Mouse (Mus musculus) ovary, postnatal 36 days (tissue): ENCODE measurements at regions not wholly inside any gene's neighbourhood (a gene's known extent, or its start where the extent isn't known, plus 50 kb on each side); places are given as distances from the start of the nearest gene placed in this dataset.
A peak's percentile ranks its signal among the peaks of the same experiment; 100 is the strongest.
"Not testable (repeated sequence)": the region's sequence is repeated elsewhere in the genome, so short reads cannot be mapped to it uniquely, and the experiment has no call there.

ENCODE experiments used
- DNase-seq: peaks from one replicate; pipeline ENCODE4 v3.0.0; 2022; ENCODE audit warnings: low spot score, mixed read lengths

- not testable (repeated sequence) for DNase-seq
Measured at GRCm38 (mm10) chr8:118209301-118209700, 74.2 kb upstream of the Cdh13 start.

- no peak for DNase-seq
Measured at GRCm38 (mm10) chr8:118190866-118191265, 92.7 kb upstream of the Cdh13 start.

- no peak for DNase-seq
Measured at GRCm38 (mm10) chr8:118189226-118189625, 94.3 kb upstream of the Cdh13 start.

GRCm38 (mm10) chr8:118169001-118169413, 114.5 kb upstream of the Cdh13 start:
- DNase-seq: no peak

GRCm38 (mm10) chr8:118162171-118162570, 121.4 kb upstream of the Cdh13 start:
- no peak for DNase-seq

- no peak for DNase-seq
Measured at GRCm38 (mm10) chr8:118147359-118148205, 136.0 kb upstream of the Cdh13 start.

GRCm38 (mm10) chr8:118144546-118144945, 139.0 kb upstream of the Cdh13 start:
- DNase-seq: no peak

GRCm38 (mm10) chr8:118142311-118142710, 141.2 kb upstream of the Cdh13 start:
- DNase-seq: no peak

GRCm38 (mm10) chr8:118139928-118140327, 143.6 kb upstream of the Cdh13 start:
- DNase-seq: no peak

- no peak for DNase-seq
Measured at GRCm38 (mm10) chr8:118137846-118138245, 145.7 kb upstream of the Cdh13 start.

GRCm38 (mm10) chr8:118124993-118125392, 158.5 kb upstream of the Cdh13 start:
- no peak for DNase-seq

GRCm38 (mm10) chr8:118114253-118114652, 169.3 kb upstream of the Cdh13 start:
- no peak for DNase-seq

- DNase-seq: peak; percentile 14
Measured at GRCm38 (mm10) chr8:118104464-118105050, 179.0 kb upstream of the Cdh13 start.

GRCm38 (mm10) chr8:118101346-118101745, 182.2 kb upstream of the Cdh13 start:
- DNase-seq: no peak

- DNase-seq: no peak
Measured at GRCm38 (mm10) chr8:118062736-118063135, 220.8 kb upstream of the Cdh13 start.

- DNase-seq: no peak
Measured at GRCm38 (mm10) chr8:118056781-118057180, 226.8 kb upstream of the Cdh13 start.

GRCm38 (mm10) chr8:118055536-118055935, 228.0 kb upstream of the Cdh13 start:
- DNase-seq: no peak

GRCm38 (mm10) chr8:118050386-118050785, 233.1 kb upstream of the Cdh13 start:
- no peak for DNase-seq

GRCm38 (mm10) chr8:118042253-118042860, 240.6 kb upstream of the Mphosph6 start:
- DNase-seq: no peak

GRCm38 (mm10) chr8:118041253-118041652, 239.5 kb upstream of the Mphosph6 start:
- DNase-seq: no peak

- DNase-seq: no peak
Measured at GRCm38 (mm10) chr8:118037801-118038200, 236.1 kb upstream of the Mphosph6 start.

- no peak for DNase-seq
Measured at GRCm38 (mm10) chr8:118034051-118034450, 232.3 kb upstream of the Mphosph6 start.

GRCm38 (mm10) chr8:118031406-118031805, 229.7 kb upstream of the Mphosph6 start:
- DNase-seq: no peak
